Mouse (Mus musculus) forebrain, embryonic 14.5 days (tissue): ENCODE measurements around the gene Gm20518. TPM values are rescaled to one million over a fixed set of nuclear protein-coding genes. Genes with fewer than 3 reads are reported as not detected.

ENCODE experiments used
- ATAC-seq: fragments of 200-750 bp; cut with Nextera tagmentation; 2 replicates; pipeline ENCODE4 v1.8.0; 2017; ENCODE audit warnings: mild to moderate bottlenecking, moderate library complexity
- DNase-seq: peaks from one replicate; pipeline ENCODE4 v3.0.0-alpha.2; 2015; ENCODE audit warnings: low spot score
- H3K27ac ChIP-seq: fragments of 300-500 bp; sonication (generic); 2 replicates; pipeline ENCODE4 v1.5.1; 2014; ENCODE audit warnings: low read depth, mild to moderate bottlenecking, control low read depth, low read length, moderate library complexity
- H3K27me3 ChIP-seq: fragments of 300-500 bp; sonication (generic); replicated peaks from 2 replicates; pipeline ENCODE4 v1.6.1; 2014; ENCODE audit warnings: low read length, control low read depth, mixed read lengths; ENCODE audit not compliant: control insufficient read depth, insufficient read depth
- H3K36me3 ChIP-seq: fragments of 300-500 bp; sonication (generic); 2 replicates; pipeline ENCODE4 v1.6.1; 2014; ENCODE audit warnings: low read length, control low read depth; ENCODE audit not compliant: control insufficient read depth, insufficient read depth
- H3K4me1 ChIP-seq: fragments of 300-500 bp; sonication (generic); 2 replicates; pipeline ENCODE4 v1.6.1; 2014; ENCODE audit warnings: antibody characterized with exemption, low read length, control low read depth; ENCODE audit not compliant: control insufficient read depth, insufficient read depth
- H3K4me2 ChIP-seq: fragments of 300-500 bp; sonication (generic); 2 replicates; pipeline ENCODE4 v1.6.1; 2014; ENCODE audit warnings: mild to moderate bottlenecking, control low read depth, low read length
- H3K4me3 ChIP-seq: fragments of 300-500 bp; sonication (generic); 2 replicates; pipeline ENCODE4 v1.5.1; 2014; ENCODE audit warnings: low read depth, low read length, control low read depth
- H3K9ac ChIP-seq: fragments of 300-500 bp; sonication (generic); 2 replicates; pipeline ENCODE4 v1.6.1; 2014; ENCODE audit warnings: mild to moderate bottlenecking, low read length, control low read depth, moderate library complexity
- H3K9me3 ChIP-seq: fragments of 300-500 bp; sonication (generic); replicated peaks from 2 replicates; pipeline ENCODE4 v1.6.1; 2016; ENCODE audit warnings: low read length, control low read depth, mixed read lengths; ENCODE audit not compliant: control insufficient read depth
- WGBS: fragments of 180-500 bp; shearing (Covaris S2); extraction: QIAGEN DNeasy Blood & Tissue Kit; methylation state at CpG from one replicate; pipeline ENCODE4 v1.1.7; 2014; 5-methylcytosine and 5-hydroxymethylcytosine counted together
- polyA plus RNA-seq: library from polyadenylated mRNA; unstranded; fragments of >200 nt; fragmentation: Nextera tagmentation; extraction: Ambion mirVana; gene quantifications from 2 replicates; pipeline ENCODE4 v1.2.1, GENCODE M21; 2014

Gm20518 gene
- polyA plus RNA-seq, 1 experiment from 2014 or later, result 0.38 TPM

- Histone ChIP-seq H3K27me3 (peaks cover 64% of the 10 kb centered on the region), H3K9me3 (no peaks in the 10 kb centered on the region), H3K4me3 (peak within 1 kb of the TSS; percentile 50), H3K4me1 (no peaks in the 10 kb centered on the region; the same call in 1 of the 2 replicates), H3K27ac (peak within 1 kb of the TSS; percentile 74), H3K9ac (peak within 1 kb of the TSS; percentile 73), H3K4me2 (peak within 1 kb of the TSS; percentile 77), H3K36me3 (peaks cover 1% of the 10 kb centered on the region; the same call in 1 of the 2 replicates)
- ATAC-seq, result no peak; the same call in 1 of the 2 replicates
- no peak for DNase-seq
- WGBS, result 26% methylated on average over 7 of the region's 7 CpGs
These were observed 58.6 kb downstream of the Gm20518 start, which contains the start of gene B830017H08Rik for GRCm38 (mm10) chr16:17832821-17833220. TSS of gene B830017H08Rik (plus strand) at chr16:17833121.

GRCm38 (mm10) chr16:17831781-17832180 lies 59.7 kb downstream of the Gm20518 start:
- Histone ChIP-seq H3K4me3 (no peak overlapping the region), H3K27ac (no peak overlapping the region), H3K4me2 (no peak overlapping the region), H3K4me1 (no peaks in the 10 kb centered on the region; the same call in 1 of the 2 replicates), H3K9ac (no peak overlapping the region), H3K27me3 (peaks cover 61% of the 10 kb centered on the region), H3K36me3 (no peaks in the 10 kb centered on the region), H3K9me3 (no peaks in the 10 kb centered on the region)
- ATAC-seq (no peak), DNase-seq (peak; percentile 32)
- WGBS, result 13% methylated on average over 11 of the region's 11 CpGs

- ATAC-seq (no peak), DNase-seq (no peak)
- Histone ChIP-seq H3K4me3 (no peak overlapping the region), H3K9ac (no peak overlapping the region), H3K4me2 (no peak overlapping the region), H3K27ac (no peak overlapping the region), H3K36me3 (no peaks in the 10 kb centered on the region), H3K4me1 (no peaks in the 10 kb centered on the region; the same call in 1 of the 2 replicates), H3K9me3 (no peaks in the 10 kb centered on the region), H3K27me3 (peaks cover 56% of the 10 kb centered on the region)
- WGBS, result 47% methylated on average over 10 of the region's 10 CpGs
These were observed 60.9 kb downstream of the Gm20518 start for GRCm38 (mm10) chr16:17830385-17831178.

- H3K4me3 ChIP-seq, result no peak overlapping the region
- H3K27me3 ChIP-seq, result peaks cover 39% of the 10 kb centered on the region
- H3K36me3 ChIP-seq, result no peaks in the 10 kb centered on the region
- no peak overlapping the region for H3K9ac ChIP-seq
- no peaks in the 10 kb centered on the region for H3K9me3 ChIP-seq
- ATAC-seq (no peak), DNase-seq (no peak)
- WGBS, result 44% methylated on average over 3 of the region's 3 CpGs
- no peaks in the 10 kb centered on the region for H3K4me1 ChIP-seq
- no peak overlapping the region for H3K27ac ChIP-seq
- H3K4me2 ChIP-seq, result no peak overlapping the region
These were observed 62.6 kb downstream of the Gm20518 start for GRCm38 (mm10) chr16:17828867-17829266.

GRCm38 (mm10) chr16:17828229-17828628 lies 63.2 kb downstream of the Gm20518 start:
- DNase-seq, result no peak
- H3K36me3 ChIP-seq, result no peaks in the 10 kb centered on the region
- no peak overlapping the region for H3K27ac ChIP-seq
- no peak overlapping the region for H3K4me2 ChIP-seq
- no peaks in the 10 kb centered on the region for H3K4me1 ChIP-seq
- H3K4me3 ChIP-seq, result no peak overlapping the region
- H3K9me3 ChIP-seq, result no peaks in the 10 kb centered on the region
- H3K27me3 ChIP-seq, result peaks cover 32% of the 10 kb centered on the region
- ATAC-seq, result no peak
- 88% methylated on average over 2 of the region's 2 CpGs for WGBS
- no peak overlapping the region for H3K9ac ChIP-seq

GRCm38 (mm10) chr16:17826500-17826899 lies 65.0 kb downstream of the Gm20518 start:
- H3K27me3 ChIP-seq, result peaks cover 15% of the 10 kb centered on the region
- no peak overlapping the region for H3K9ac ChIP-seq
- H3K4me1 ChIP-seq, result no peaks in the 10 kb centered on the region
- ATAC-seq, result no peak
- no peak overlapping the region for H3K27ac ChIP-seq
- H3K36me3 ChIP-seq, result no peaks in the 10 kb centered on the region
- WGBS, result 92% methylated on average over 2 of the region's 2 CpGs
- no peak overlapping the region for H3K4me2 ChIP-seq
- no peak overlapping the region for H3K4me3 ChIP-seq
- no peaks in the 10 kb centered on the region for H3K9me3 ChIP-seq
- DNase-seq, result no peak

- no peak for ATAC-seq
- H3K9me3 ChIP-seq, result no peaks in the 10 kb centered on the region
- H3K4me2 ChIP-seq, result no peak overlapping the region
- no peak overlapping the region for H3K9ac ChIP-seq
- H3K4me1 ChIP-seq, result peaks cover 3% of the 10 kb centered on the region; the same call in 1 of the 2 replicates
- H3K27ac ChIP-seq, result no peak overlapping the region
- H3K36me3 ChIP-seq, result no peaks in the 10 kb centered on the region
- H3K27me3 ChIP-seq, result peaks cover 8% of the 10 kb centered on the region; the same call in 1 of the 2 replicates
- no peak for DNase-seq
- WGBS, result 86% methylated on average over 8 of the region's 8 CpGs
- no peak overlapping the region for H3K4me3 ChIP-seq
These were observed 74.9 kb downstream of the Gm20518 start for GRCm38 (mm10) chr16:17816528-17816927.

- Histone ChIP-seq H3K27me3 (peaks cover 8% of the 10 kb centered on the region; the same call in 1 of the 2 replicates), H3K4me2 (peak overlapping the region; percentile 88), H3K9me3 (no peaks in the 10 kb centered on the region), H3K9ac (peak overlapping the region; percentile 74), H3K27ac (peak overlapping the region; percentile 33; the same call in 1 of the 2 replicates), H3K4me1 (peaks cover 3% of the 10 kb centered on the region; the same call in 1 of the 2 replicates), H3K4me3 (peak overlapping the region; percentile 45), H3K36me3 (no peaks in the 10 kb centered on the region)
- peak; percentile 86 for DNase-seq
- whole genome bisulfite sequencing, result 1% methylated on average over 63 of the region's 63 CpGs
- ATAC-seq, result peak; percentile 90
These were observed 75.8 kb downstream of the Gm20518 start for GRCm38 (mm10) chr16:17815411-17816402.
